Mouse (Mus musculus) left cerebral cortex, postnatal 25 days (tissue): ENCODE data around the gene Gipc3. TPM values are rescaled to one million over a fixed set of nuclear protein-coding genes. Genes with fewer than 3 reads are reported as not detected.

ENCODE experiments used
- DNase-seq, 2 experiments: peaks; one replicate each; pipeline ENCODE4 v3.0.0; 2022; ENCODE audit warnings: low spot score in 2 of 2, mixed read lengths in 1 of 2
- intact Hi-C: fragments of 180-260 bp; cut with DNase I; formaldehyde crosslinking; loops from one replicate; pipeline ENCODE4 v1.15.1; 2025
- total RNA-seq, 2 experiments: library from RNA; stranded (reverse); gene quantifications; 2 replicates each; pipeline ENCODE4 v1.2.3; 2021

Gipc3 gene
- under 1 TPM; 0.92 to 0.96 TPM for total RNA-seq

- intact Hi-C loops = loop anchor here (5.0 kb wide), 1 partner anchor 56 kb away; no protein-coding TSS in a partner anchor
- DNase-seq = no peak
Observed at GRCm38 (mm10) chr10:81342686-81343505, at the start of gene Gipc3. Gipc3 (minus strand) TSS chr10:81343266.

DNA sequence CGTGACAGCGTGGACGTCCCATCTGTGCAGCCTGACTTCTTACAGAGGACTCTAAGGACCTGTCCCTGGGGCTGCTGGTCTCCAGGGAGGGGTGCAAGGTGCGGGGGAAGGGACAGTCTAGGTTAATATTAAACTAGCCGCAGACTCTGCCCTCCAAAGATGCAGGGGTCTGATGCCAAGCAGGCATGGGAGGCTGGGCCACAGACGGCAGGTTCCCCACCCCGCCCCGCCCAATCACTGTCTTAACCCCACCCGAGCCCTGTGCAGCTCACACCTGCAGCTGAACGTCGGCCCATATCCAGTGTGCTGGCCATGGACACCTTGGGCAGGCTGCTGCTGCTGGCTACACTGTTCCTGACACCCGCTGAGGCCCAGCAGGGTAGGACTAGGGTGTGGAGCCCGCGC lies 49.7 kb upstream of the Gipc3 start, which contains the start of gene Smim24:
Gene Smim24, plus strand, starts transcription at position 271 of the 405 bp plus-strand sequence.
- intact Hi-C loops = no loop called here

DNA sequence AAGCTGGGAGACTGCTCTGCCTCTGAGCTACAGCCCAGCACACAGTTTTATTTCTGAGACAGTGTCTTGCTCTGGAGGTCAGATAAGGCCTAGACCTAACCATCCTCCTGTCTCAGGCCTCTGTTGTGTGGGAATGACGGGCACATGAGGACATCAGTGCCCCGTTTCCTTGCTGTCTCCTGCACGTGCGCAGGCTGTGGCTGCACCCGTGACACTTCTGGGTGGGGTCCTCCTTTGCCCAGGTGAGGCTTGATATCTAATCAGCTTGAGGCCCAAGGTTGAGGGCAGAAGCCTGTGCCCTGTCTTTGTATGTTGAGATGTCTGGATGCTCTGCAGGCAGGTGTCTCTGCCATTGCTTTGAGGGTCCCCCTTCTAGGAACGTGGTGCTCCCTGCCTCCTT lies 49.2 kb upstream of the Gipc3 start:
- no peak for DNase-seq
- intact Hi-C loops = no loop called here

More for the DNA sequence above, 49.7 kb upstream of the Gipc3 start, which contains the start of gene Smim24:
- DNase-seq = no peak

DNA sequence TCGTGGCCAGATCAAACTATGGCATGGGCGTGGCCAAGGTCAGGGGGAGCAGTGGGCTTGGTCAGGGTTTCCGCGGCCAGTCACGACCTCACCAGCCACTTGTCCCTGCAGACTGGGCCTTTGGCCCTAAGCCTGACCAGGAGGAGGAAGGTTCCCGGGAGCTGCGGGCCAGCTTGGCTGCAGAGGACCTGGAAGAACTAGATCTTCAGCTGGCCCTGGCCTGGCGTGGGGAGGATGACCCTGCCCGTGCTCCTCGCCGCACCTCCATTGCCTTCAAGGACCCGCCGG lies 47.6 kb upstream of the Gipc3 start:
- DNase-seq = no peak
- intact Hi-C loops = no loop called here

DNA sequence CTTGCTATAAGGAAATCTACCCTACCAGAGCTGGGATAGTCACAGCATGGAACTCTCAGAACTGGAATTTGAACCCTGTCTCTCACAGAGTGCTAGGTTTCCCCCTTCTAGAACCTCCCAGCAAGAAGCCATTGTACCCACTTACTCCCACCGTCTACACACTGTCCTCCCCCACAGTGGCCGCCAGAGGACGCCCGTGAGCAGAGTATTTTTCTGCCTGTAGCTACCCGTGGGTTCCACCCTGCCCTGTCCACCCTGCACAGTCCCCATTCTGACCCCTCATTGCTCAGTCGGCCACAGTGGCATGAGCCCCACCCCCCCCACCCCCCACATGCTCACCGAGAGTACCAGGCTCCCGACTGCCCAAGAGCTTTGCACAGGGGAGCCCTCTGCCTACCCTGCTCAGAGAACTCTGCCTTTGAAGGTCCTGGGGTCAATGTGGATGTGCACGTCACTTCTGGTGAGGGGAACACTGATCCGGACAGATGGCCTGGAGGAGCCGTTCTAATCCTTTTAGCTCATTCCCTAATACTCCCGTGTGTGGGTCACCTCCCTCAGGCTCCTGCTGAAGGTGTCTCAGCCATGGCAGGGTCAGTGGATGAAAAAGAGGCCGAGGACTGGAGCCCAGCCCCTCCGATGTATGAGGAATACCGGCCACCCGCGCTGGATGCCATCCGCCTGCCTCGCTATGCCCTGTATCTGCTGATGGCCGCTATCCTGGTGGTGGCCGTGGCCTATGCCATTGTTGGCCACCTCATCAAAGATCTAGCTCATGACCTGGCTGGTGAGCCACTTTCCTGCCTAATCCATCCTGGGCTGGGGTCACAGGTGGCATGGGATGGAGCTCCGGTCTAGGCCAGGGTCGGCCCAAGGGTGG lies 47.0 kb upstream of the Gipc3 start:
- intact Hi-C loops = loop anchor here (1.0 kb wide), 1 partner anchor 60 kb away; no protein-coding TSS in a partner anchor
- peak; percentile 70 to 76 for DNase-seq

GRCm38 (mm10) chr10:81389373-81389772 lies 46.3 kb upstream of the Gipc3 start:
- intact Hi-C loops = loop anchor here (1.0 kb wide), 1 partner anchor 61 kb away; no protein-coding TSS in a partner anchor
- DNase-seq = no peak

DNA sequence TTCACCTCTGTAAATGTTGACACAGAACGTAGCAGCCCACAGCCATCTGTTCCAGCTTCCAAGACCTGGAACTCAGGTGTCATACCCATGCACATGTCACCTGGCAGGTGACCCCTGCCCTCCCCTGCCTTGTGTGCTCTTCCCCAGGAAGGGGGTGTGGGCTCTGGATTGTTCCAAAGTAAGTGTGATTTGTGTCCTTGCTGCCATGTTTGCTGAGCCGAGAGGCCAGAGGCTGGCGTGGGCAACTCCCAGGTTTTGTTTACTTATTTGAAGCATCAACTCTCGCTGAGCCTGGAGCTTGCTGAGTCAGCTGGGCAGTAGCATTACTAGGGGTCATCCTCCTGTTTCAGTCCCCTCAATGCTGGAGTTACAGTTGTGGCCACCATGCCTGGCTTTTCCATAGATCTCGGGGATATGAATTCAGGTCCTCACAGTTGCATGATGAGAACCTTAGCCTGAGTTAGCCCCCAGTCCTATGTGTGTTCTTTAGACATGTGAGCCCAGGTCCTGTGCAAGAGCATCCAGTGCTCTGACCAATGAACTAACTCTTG lies 45.5 kb upstream of the Gipc3 start, which contains the start of gene Gm48552:
Gene Gm48552, plus strand, starts transcription at position 501 of the 551 bp plus-strand sequence.
- DNase-seq = no peak
- intact Hi-C loops = loop anchor here (1.0 kb wide), 1 partner anchor 62 kb away; no protein-coding TSS in a partner anchor

- intact Hi-C loops = no loop called here
- no peak for DNase-seq
Observed at GRCm38 (mm10) chr10:81387716-81388115, 44.6 kb upstream of the Gipc3 start.

- intact Hi-C loops = no loop called here
Observed at GRCm38 (mm10) chr10:81385603-81386306, 42.7 kb upstream of the Gipc3 start.

DNA sequence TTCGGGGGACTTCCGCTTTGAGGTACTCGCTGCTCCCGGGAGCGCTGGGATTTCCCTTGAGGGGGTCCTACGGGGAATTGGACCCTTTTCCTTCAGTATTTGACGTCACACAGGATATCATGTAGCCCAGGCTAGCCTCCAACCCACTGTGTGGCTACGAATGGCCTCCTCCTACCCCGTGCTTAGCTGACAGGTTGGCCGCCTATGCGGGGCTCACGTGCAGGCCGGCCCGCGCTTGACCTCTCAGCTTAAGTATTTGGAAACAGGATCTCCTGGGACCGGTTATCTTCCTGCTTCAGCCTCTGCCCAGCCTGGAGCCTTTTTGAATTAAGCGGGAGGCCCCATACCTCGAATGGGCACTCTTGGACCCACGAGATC lies 41.5 kb upstream of the Gipc3 start:
- intact Hi-C loops = no loop called here
- DNase-seq = no peak

More at GRCm38 (mm10) chr10:81385603-81386306, 42.7 kb upstream of the Gipc3 start:
- no peak for DNase-seq

DNA sequence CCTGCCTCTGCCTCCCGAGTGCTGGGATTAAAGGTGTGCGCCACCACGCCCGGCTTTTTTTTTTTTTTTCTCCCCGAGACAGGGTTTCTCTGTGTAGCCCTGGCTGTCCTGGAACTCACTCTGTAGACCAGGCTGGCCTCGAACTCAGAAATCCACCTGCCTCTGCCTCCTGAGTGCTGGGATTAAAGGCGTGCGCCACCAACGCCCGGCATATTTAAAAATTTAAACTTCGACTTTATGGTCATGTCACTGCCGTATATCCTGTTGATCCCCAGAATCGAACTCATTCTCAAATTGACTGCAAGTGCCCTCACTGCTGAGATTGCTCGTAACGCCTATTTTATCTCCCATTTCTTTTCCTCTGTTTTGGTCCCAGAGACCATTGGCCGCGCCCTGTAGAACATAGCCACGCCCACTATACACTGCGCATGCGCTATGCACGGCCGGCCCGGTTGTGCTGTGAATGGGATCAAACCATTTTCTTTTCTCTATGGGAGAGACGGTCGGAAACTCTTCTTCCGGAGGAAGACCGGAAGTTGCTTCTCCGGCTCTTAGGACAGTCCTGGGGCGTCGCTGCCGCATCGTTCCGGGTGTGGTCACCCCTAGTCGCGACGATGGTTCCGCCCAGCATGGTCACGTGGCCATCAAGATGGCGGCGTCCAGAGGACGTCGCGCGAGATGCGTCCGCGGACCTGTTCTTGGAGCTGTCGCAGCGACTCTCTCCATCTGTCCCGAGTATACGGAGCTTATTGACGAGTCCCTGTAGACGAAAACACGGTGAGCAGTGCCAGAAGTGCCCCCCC lies 40.9 kb upstream of the Gipc3 start, which contains the start of the genes Dohh and Gm48551:
Gene Dohh, plus strand, starts transcription at position 627 of the 803 bp plus-strand sequence.
Gene Gm48551, plus strand, starts transcription at position 665 of the 803 bp plus-strand sequence.
- DNase-seq = peak; percentile 98 to 99
- intact Hi-C loops = no loop called here

DNA sequence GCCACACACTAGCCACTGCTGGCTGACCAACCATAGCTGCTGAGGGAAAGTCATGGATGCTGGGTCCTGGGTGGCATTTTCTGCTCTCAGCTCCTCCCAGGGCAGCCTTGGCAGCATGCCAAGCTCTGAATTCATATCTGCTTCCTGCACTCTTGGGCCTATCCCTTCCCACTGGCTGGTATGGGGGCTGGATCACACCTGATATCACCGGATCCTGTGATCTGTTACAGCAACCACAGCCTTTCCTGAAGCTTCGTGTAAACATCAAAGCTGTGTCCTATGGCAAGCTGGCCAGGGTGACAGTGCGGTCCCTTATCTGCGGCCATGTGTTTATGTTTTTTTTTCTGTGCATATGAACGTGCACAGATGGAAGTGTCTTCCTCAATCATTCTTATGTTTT lies 39.0 kb upstream of the Gipc3 start:
- intact Hi-C loops = no loop called here
- DNase-seq = no peak

GRCm38 (mm10) chr10:81379809-81380378 lies 36.8 kb upstream of the Gipc3 start:
- intact Hi-C loops = no loop called here
- DNase-seq = no peak

GRCm38 (mm10) chr10:81379183-81379553 lies 36.1 kb upstream of the Gipc3 start:
- intact Hi-C loops = no loop called here

DNA sequence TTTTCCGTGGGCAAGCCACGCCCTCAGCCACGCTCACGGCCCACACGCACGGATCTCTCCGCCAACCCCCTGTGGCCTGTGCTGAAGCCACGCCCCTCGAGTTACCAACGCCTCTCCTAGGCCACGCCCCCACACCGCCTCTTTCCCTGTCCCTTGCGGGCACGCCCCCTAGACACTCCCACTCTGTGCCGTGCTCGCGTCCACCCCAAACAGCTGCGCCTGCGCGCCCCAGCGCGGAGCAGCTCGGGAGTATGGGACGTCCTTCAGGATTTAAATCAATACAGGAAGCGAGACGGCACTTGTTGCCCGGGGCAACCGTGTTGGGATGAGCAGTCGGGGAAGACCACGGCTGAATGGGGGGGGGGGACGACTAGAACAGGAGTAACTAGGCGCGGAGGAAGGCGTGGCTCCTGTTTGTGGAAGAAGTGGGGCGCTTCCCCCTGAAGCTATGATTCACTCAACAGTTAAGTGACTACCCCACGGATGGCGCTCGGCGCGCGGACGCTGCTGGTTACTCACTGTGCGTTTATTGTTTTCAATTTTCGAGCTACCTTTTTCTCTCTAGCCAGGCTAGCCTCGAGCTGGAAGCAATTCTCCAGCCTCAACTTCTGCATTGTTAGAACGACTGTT lies 35.6 kb upstream of the Gipc3 start:
- peak; percentile 100 for DNase-seq
- intact Hi-C loops = no loop called here

More at GRCm38 (mm10) chr10:81379183-81379553, 36.1 kb upstream of the Gipc3 start:
- DNase-seq = no peak

GRCm38 (mm10) chr10:81377793-81378552 lies 34.9 kb upstream of the Gipc3 start, which contains the start of gene Fzr1:
Fzr1 (minus strand) TSS chr10:81378516.
- intact Hi-C loops = no loop called here
- DNase-seq = no peak

- DNase-seq = no peak
- intact Hi-C loops = no loop called here
Observed at GRCm38 (mm10) chr10:81377362-81377664, 34.2 kb upstream of the Gipc3 start.
